Mouse (Mus musculus) midbrain, embryonic 13.5 days (tissue): ENCODE data around the gene Zbtb7a. TPM values are rescaled to one million over a fixed set of nuclear protein-coding genes. Genes with fewer than 3 reads are reported as not detected.

Source experiments
- ATAC-seq: fragments of 200-750 bp; cut with Nextera tagmentation; 2 replicates; pipeline ENCODE4 v1.8.0; 2017; ENCODE audit warnings: mild to moderate bottlenecking, moderate TSS enrichment, moderate library complexity
- H3K27ac ChIP-seq: fragments of 300-500 bp; sonication (generic); 2 replicates; pipeline ENCODE4 v1.5.1; 2015; ENCODE audit warnings: inconsistent platforms, mild to moderate bottlenecking, moderate library complexity
- H3K27me3 ChIP-seq: fragments of 300-500 bp; sonication (generic); 2 replicates; pipeline ENCODE4 v1.6.1; 2015; ENCODE audit warnings: mild to moderate bottlenecking, inconsistent platforms
- H3K36me3 ChIP-seq: fragments of 300-500 bp; sonication (generic); 2 replicates; pipeline ENCODE4 v1.6.1; 2015; ENCODE audit warnings: mild to moderate bottlenecking, inconsistent platforms
- H3K4me1 ChIP-seq: fragments of 300-500 bp; sonication (generic); replicated peaks from 2 replicates; pipeline ENCODE4 v1.6.1; 2015; ENCODE audit warnings: inconsistent platforms
- H3K4me2 ChIP-seq: fragments of 300-500 bp; sonication (generic); replicated peaks from 2 replicates; pipeline ENCODE4 v1.6.1; 2015; ENCODE audit warnings: moderate library complexity, mild to moderate bottlenecking, inconsistent platforms
- H3K4me3 ChIP-seq: fragments of 300-500 bp; sonication (generic); replicated peaks from 2 replicates; pipeline ENCODE4 v1.5.1; 2015; ENCODE audit warnings: mild to moderate bottlenecking, inconsistent platforms
- H3K9ac ChIP-seq: fragments of 300-500 bp; sonication (generic); replicated peaks from 2 replicates; pipeline ENCODE4 v1.6.1; 2015; ENCODE audit warnings: mild to moderate bottlenecking, inconsistent platforms
- H3K9me3 ChIP-seq: fragments of 300-500 bp; sonication (generic); 2 replicates; pipeline ENCODE4 v1.6.1; 2016; ENCODE audit warnings: mild to moderate bottlenecking, inconsistent platforms
- WGBS: fragments of 180-500 bp; shearing (Covaris S2); methylation state at CpG from one replicate; pipeline ENCODE4 v1.1.7; 2015; 5-methylcytosine and 5-hydroxymethylcytosine counted together
- polyA plus RNA-seq: library from polyadenylated mRNA; unstranded; fragments of >200 nt; fragmentation: Nextera tagmentation; extraction: Ambion mirVana; gene quantifications from 2 replicates; pipeline ENCODE4 v1.2.1, GENCODE M21; 2015

Gene Zbtb7a
- polyA plus RNA-seq, 1 experiment from 2014 or later = 15.2 TPM

GRCm38 (mm10) chr10:81184765-81185164, 49.7 kb downstream of the Zbtb7a start:
- Histone ChIP-seq H3K9me3 (no peaks in the 10 kb centered on the region), H3K4me1 (peaks cover 19% of the 10 kb centered on the region), H3K9ac (no peak overlapping the region), H3K4me3 (no peak overlapping the region; the same call in 1 of the 2 replicates), H3K27ac (no peak overlapping the region), H3K36me3 (peaks cover 69% of the 10 kb centered on the region), H3K4me2 (no peak overlapping the region), H3K27me3 (no peaks in the 10 kb centered on the region)
- no peak for ATAC-seq
- WGBS = 78% methylated on average over 4 of the region's 4 CpGs

GRCm38 (mm10) chr10:81187161-81187560, 52.1 kb downstream of the Zbtb7a start:
- Histone ChIP-seq H3K9ac (no peak overlapping the region), H3K27me3 (no peaks in the 10 kb centered on the region), H3K4me1 (peaks cover 19% of the 10 kb centered on the region), H3K36me3 (peaks cover 62% of the 10 kb centered on the region), H3K9me3 (no peaks in the 10 kb centered on the region), H3K4me2 (no peak overlapping the region), H3K4me3 (no peak overlapping the region), H3K27ac (no peak overlapping the region)
- WGBS = 95% methylated on average over 9 of the region's 9 CpGs
- no peak for ATAC-seq

- Histone ChIP-seq H3K27me3 (peaks cover 10% of the 10 kb centered on the region), H3K36me3 (peaks cover 50% of the 10 kb centered on the region), H3K9ac (no peak overlapping the region), H3K27ac (no peak overlapping the region), H3K9me3 (no peaks in the 10 kb centered on the region), H3K4me3 (no peak overlapping the region), H3K4me2 (no peak overlapping the region), H3K4me1 (peaks cover 30% of the 10 kb centered on the region)
- ATAC-seq = no peak
- WGBS = 81% methylated on average over 26 of the region's 26 CpGs
Measured at GRCm38 (mm10) chr10:81189821-81190220, 54.8 kb downstream of the Zbtb7a start.

GRCm38 (mm10) chr10:81190236-81190911, 55.4 kb downstream of the Zbtb7a start:
- ATAC-seq = no peak
- H3K27me3 ChIP-seq = peaks cover 16% of the 10 kb centered on the region
- no peaks in the 10 kb centered on the region for H3K9me3 ChIP-seq
- H3K4me1 ChIP-seq = peaks cover 30% of the 10 kb centered on the region
- no peak overlapping the region for H3K27ac ChIP-seq
- no peak overlapping the region for H3K9ac ChIP-seq
- 67% methylated on average over 31 of the region's 31 CpGs for WGBS
- peaks cover 44% of the 10 kb centered on the region for H3K36me3 ChIP-seq
- H3K4me3 ChIP-seq = no peak overlapping the region
- no peak overlapping the region for H3K4me2 ChIP-seq

- no peak for ATAC-seq
- no peak overlapping the region for H3K4me3 ChIP-seq
- no peaks in the 10 kb centered on the region for H3K9me3 ChIP-seq
- peaks cover 30% of the 10 kb centered on the region for H3K4me1 ChIP-seq
- 0 out of 2 replicates have a peak overlapping the region, but pooled peaks have one; percentile 83 for H3K4me2 ChIP-seq
- no peak overlapping the region for H3K9ac ChIP-seq
- no peak overlapping the region for H3K27ac ChIP-seq
- WGBS = 72% methylated on average over 6 of the region's 6 CpGs
- peaks cover 21% of the 10 kb centered on the region for H3K27me3 ChIP-seq
- H3K36me3 ChIP-seq = peaks cover 40% of the 10 kb centered on the region
Measured at GRCm38 (mm10) chr10:81190912-81191321, 55.9 kb downstream of the Zbtb7a start.

- Histone ChIP-seq H3K27ac (no peak overlapping the region), H3K9ac (no peak overlapping the region), H3K4me2 (peak overlapping the region; percentile 83), H3K4me3 (peak overlapping the region; percentile 59), H3K9me3 (no peaks in the 10 kb centered on the region), H3K4me1 (peaks cover 30% of the 10 kb centered on the region), H3K36me3 (peaks cover 38% of the 10 kb centered on the region), H3K27me3 (peaks cover 27% of the 10 kb centered on the region)
- 89% methylated on average over 18 of the region's 18 CpGs for WGBS
- ATAC-seq = no peak
Measured at GRCm38 (mm10) chr10:81191342-81191982, 56.4 kb downstream of the Zbtb7a start.

- WGBS = 1% methylated on average over 90 of the region's 93 CpGs
- peak; percentile 89 for ATAC-seq
- peak overlapping the region; percentile 59 for H3K4me3 ChIP-seq
- peaks cover 28% of the 10 kb centered on the region for H3K36me3 ChIP-seq
- peak overlapping the region; percentile 75 for H3K9ac ChIP-seq
- no peaks in the 10 kb centered on the region for H3K9me3 ChIP-seq
- peak overlapping the region; percentile 83 for H3K4me2 ChIP-seq
- peaks cover 30% of the 10 kb centered on the region for H3K4me1 ChIP-seq
- peaks cover 36% of the 10 kb centered on the region for H3K27me3 ChIP-seq
- peak overlapping the region; percentile 97 for H3K27ac ChIP-seq
Measured at GRCm38 (mm10) chr10:81192270-81192967, 57.4 kb downstream of the Zbtb7a start.

GRCm38 (mm10) chr10:81192968-81193501, 58.0 kb downstream of the Zbtb7a start:
- WGBS = 2% methylated on average over 19 of the region's 19 CpGs
- peak overlapping the region; percentile 83 for H3K4me2 ChIP-seq
- H3K4me1 ChIP-seq = peaks cover 30% of the 10 kb centered on the region
- H3K27ac ChIP-seq = peak overlapping the region; percentile 97
- no peaks in the 10 kb centered on the region for H3K9me3 ChIP-seq
- peaks cover 25% of the 10 kb centered on the region for H3K36me3 ChIP-seq
- H3K9ac ChIP-seq = peak overlapping the region; percentile 75
- H3K4me3 ChIP-seq = peak overlapping the region; percentile 59
- peaks cover 40% of the 10 kb centered on the region for H3K27me3 ChIP-seq
- peak; percentile 59 for ATAC-seq

GRCm38 (mm10) chr10:81193991-81194774, 59.2 kb downstream of the Zbtb7a start:
- Histone ChIP-seq H3K4me2 (0 out of 2 replicates have a peak overlapping the region, but pooled peaks have one; percentile 3), H3K9ac (peak overlapping the region; percentile 41; the same call in 1 of the 2 replicates)
- 14% methylated on average over 37 of the region's 37 CpGs for WGBS

GRCm38 (mm10) chr10:81195300-81195699, 60.3 kb downstream of the Zbtb7a start:
- Histone ChIP-seq H3K9ac (no peak overlapping the region), H3K27me3 (peaks cover 46% of the 10 kb centered on the region), H3K27ac (no peak overlapping the region), H3K9me3 (no peaks in the 10 kb centered on the region), H3K4me1 (peaks cover 30% of the 10 kb centered on the region), H3K4me2 (no peak overlapping the region), H3K4me3 (no peak overlapping the region), H3K36me3 (peaks cover 12% of the 10 kb centered on the region)
- 73% methylated on average over 4 of the region's 4 CpGs for WGBS
- ATAC-seq = no peak

More at GRCm38 (mm10) chr10:81193991-81194774, 59.2 kb downstream of the Zbtb7a start:
- Histone ChIP-seq H3K4me3 (no peak overlapping the region), H3K27me3 (peaks cover 40% of the 10 kb centered on the region), H3K27ac (no peak overlapping the region), H3K36me3 (peaks cover 18% of the 10 kb centered on the region), H3K9me3 (no peaks in the 10 kb centered on the region), H3K4me1 (peaks cover 30% of the 10 kb centered on the region)
- ATAC-seq = no peak

GRCm38 (mm10) chr10:81196470-81197065, 61.5 kb downstream of the Zbtb7a start:
- peaks cover 27% of the 10 kb centered on the region for H3K4me1 ChIP-seq
- no peak overlapping the region for H3K9ac ChIP-seq
- H3K4me3 ChIP-seq = no peak overlapping the region
- H3K4me2 ChIP-seq = no peak overlapping the region
- no peak for ATAC-seq
- H3K27me3 ChIP-seq = peaks cover 46% of the 10 kb centered on the region
- 65% methylated on average over 11 of the region's 11 CpGs for WGBS
- H3K27ac ChIP-seq = no peak overlapping the region
- H3K36me3 ChIP-seq = no peaks in the 10 kb centered on the region
- no peaks in the 10 kb centered on the region for H3K9me3 ChIP-seq
